Mouse (Mus musculus) T-helper 17 cell (primary cell): ENCODE results near the gene Slco2b1.
"Not testable (repeated sequence)": the region's sequence is repeated elsewhere in the genome, so short reads cannot be mapped to it uniquely, and the experiment has no call there.

Experiments
- in situ Hi-C, 2 experiments: fragments of 300-600 bp; cut with MboI, MseI; formaldehyde crosslinking; loops; 1 replicate in 1 of 2; 2 replicates in 1 of 2; pipeline ENCODE4 v1.15.1; 2025; ENCODE audit warnings: high pct_unique_total_duplicates in 2 of 2

The Slco2b1 gene

GRCm38 (mm10) chr7:99711166-99711565 is at the start of gene Slco2b1:
TSS of gene Slco2b1 (minus strand) at chr7:99711340.
- in situ Hi-C loops = loop anchor here in 1 of 2 experiments (5.0 kb wide), 1 partner anchor 51 kb away; the partner anchor contains the start of gene Olfr521

- in situ Hi-C loops = no loop called here
These were observed 28.1 kb upstream of the Slco2b1 start for GRCm38 (mm10) chr7:99739276-99739675.

GRCm38 (mm10) chr7:99735491-99735890 is 24.4 kb upstream of the Slco2b1 start:
- in situ Hi-C loops = not testable (repeated sequence)

- in situ Hi-C loops = loop anchor here in 1 of 2 experiments (5.0 kb wide), 1 partner anchor 48 kb away; no protein-coding TSS in a partner anchor
These were observed 23.5 kb upstream of the Slco2b1 start for GRCm38 (mm10) chr7:99734612-99735011.

GRCm38 (mm10) chr7:99729973-99730372 is 18.8 kb upstream of the Slco2b1 start, which contains the start of gene Olfr520:
TSS of gene Olfr520 (plus strand) at chr7:99730273.
- in situ Hi-C loops = loop anchor here in 1 of 2 experiments (5.0 kb wide), 1 partner anchor 52 kb away; no protein-coding TSS in a partner anchor

GRCm38 (mm10) chr7:99716536-99716935 is 5.4 kb upstream of the Slco2b1 start:
- in situ Hi-C loops = no loop called here

GRCm38 (mm10) chr7:99712431-99712830 is 1.3 kb upstream of the Slco2b1 start:
- in situ Hi-C loops = loop anchor here in 1 of 2 experiments (5.0 kb wide), 1 partner anchor 50 kb away; the partner anchor contains the start of gene Olfr521

GRCm38 (mm10) chr7:99710476-99710875 is 664 bp downstream of the Slco2b1 start:
- in situ Hi-C loops = loop anchor here in 1 of 2 experiments (5.0 kb wide), 1 partner anchor 52 kb away; the partner anchor contains the start of gene Olfr521

GRCm38 (mm10) chr7:99709992-99710391 is 1.1 kb downstream of the Slco2b1 start:
- in situ Hi-C loops = loop anchor here in 1 of 2 experiments (5.0 kb wide), 2 partner anchors 52 to 93 kb away; partner anchors contain the start of gene Olfr521

GRCm38 (mm10) chr7:99708750-99709149 is 2.4 kb downstream of the Slco2b1 start:
- in situ Hi-C loops = loop anchor here in 1 of 2 experiments (5.0 kb wide), 1 partner anchor 91 kb away; no protein-coding TSS in a partner anchor

- in situ Hi-C loops = loop anchor here in 1 of 2 experiments (5.0 kb wide), 1 partner anchor 91 kb away; no protein-coding TSS in a partner anchor
These were observed 2.8 kb downstream of the Slco2b1 start for GRCm38 (mm10) chr7:99708301-99708721.

- in situ Hi-C loops = loop anchor here in 1 of 2 experiments (5.0 kb wide), 1 partner anchor 90 kb away; no protein-coding TSS in a partner anchor
These were observed 3.5 kb downstream of the Slco2b1 start for GRCm38 (mm10) chr7:99707671-99708070.

GRCm38 (mm10) chr7:99707038-99707595 is 4.0 kb downstream of the Slco2b1 start:
- in situ Hi-C loops = loop anchor here in 1 of 2 experiments (5.0 kb wide), 1 partner anchor 90 kb away; no protein-coding TSS in a partner anchor

- in situ Hi-C loops = loop anchor here in 1 of 2 experiments (5.0 kb wide), 1 partner anchor 89 kb away; no protein-coding TSS in a partner anchor
These were observed 4.7 kb downstream of the Slco2b1 start for GRCm38 (mm10) chr7:99706341-99707037.

GRCm38 (mm10) chr7:99704736-99705519 is 6.2 kb downstream of the Slco2b1 start:
- in situ Hi-C loops = loop anchor here in 1 of 2 experiments (5.0 kb wide), 1 partner anchor 88 kb away; no protein-coding TSS in a partner anchor

- in situ Hi-C loops = no loop called here
These were observed 8.9 kb downstream of the Slco2b1 start for GRCm38 (mm10) chr7:99702201-99702600.

GRCm38 (mm10) chr7:99700641-99701040 is 10.5 kb downstream of the Slco2b1 start:
- in situ Hi-C loops = no loop called here

GRCm38 (mm10) chr7:99699709-99700151 is 11.4 kb downstream of the Slco2b1 start:
- in situ Hi-C loops = loop anchor here in 1 of 2 experiments (10.0 kb wide), 1 partner anchor 345 kb away; the partner anchor contains the start of gene Serpinh1

- in situ Hi-C loops = loop anchor here in 1 of 2 experiments (10.0 kb wide), 1 partner anchor 344 kb away; the partner anchor contains the start of gene Serpinh1
These were observed 12.0 kb downstream of the Slco2b1 start for GRCm38 (mm10) chr7:99699106-99699505.

GRCm38 (mm10) chr7:99698576-99698975 is 12.6 kb downstream of the Slco2b1 start:
- in situ Hi-C loops = loop anchor here in 1 of 2 experiments (10.0 kb wide), 1 partner anchor 344 kb away; the partner anchor contains the start of gene Serpinh1
